Comparison of ENCODE assay signal across 16 mouse cellular contexts in the genomic region with DNA sequence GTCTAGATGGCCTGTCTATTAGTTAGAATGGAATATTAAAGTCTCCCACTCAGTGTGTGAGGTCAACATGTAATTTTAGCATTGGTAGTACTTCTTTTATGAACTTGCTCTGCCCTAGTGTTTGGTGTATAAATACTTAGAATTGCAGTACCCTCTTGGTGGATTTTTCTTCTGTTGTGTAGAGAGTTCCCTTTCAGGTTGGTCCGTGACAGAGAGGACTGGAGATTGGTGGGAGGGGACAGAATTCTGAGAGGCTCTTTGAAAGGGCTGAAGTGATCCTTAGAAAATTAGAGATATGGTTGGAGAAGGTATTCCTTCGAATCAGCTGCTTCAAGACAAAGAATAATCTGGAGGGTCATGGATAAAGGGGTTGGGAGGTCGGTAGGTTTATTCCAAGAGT.
"Had no signal": no experiment of that assay in that cellular context is flagged by ENCODE, and none has a peak within 500 bp of the region (broad histone marks: within the 10 kb centered on the region; RNA-seq: fewer than 3 reads in every experiment).

No protein-coding gene starts in this region.

- H3K4me2 ChIP-seq: neural tube, embryonic 13.5 days; neural tube, embryonic 15.5 days; stomach, embryonic 15.5 days had no signal

- H3K9me3 ChIP-seq: neural tube, embryonic 13.5 days; neural tube, embryonic 15.5 days; stomach, embryonic 15.5 days had no signal

- H3K27ac ChIP-seq: neural tube, embryonic 13.5 days; neural tube, embryonic 15.5 days; stomach, embryonic 15.5 days; stomach, postnatal 0 days had no signal

- H3K4me3 ChIP-seq: neural tube, embryonic 13.5 days; neural tube, embryonic 15.5 days; stomach, embryonic 15.5 days had no signal

- H3K9ac ChIP-seq: neural tube, embryonic 13.5 days; neural tube, embryonic 15.5 days; stomach, embryonic 15.5 days had no signal

- H3K36me3 ChIP-seq: neural tube, embryonic 13.5 days; neural tube, embryonic 15.5 days; stomach, embryonic 15.5 days had no signal

- H3K27me3 ChIP-seq: neural tube, embryonic 13.5 days; neural tube, embryonic 15.5 days; stomach, embryonic 15.5 days had no signal

- H3K4me1 ChIP-seq: neural tube, embryonic 13.5 days; neural tube, embryonic 15.5 days; stomach, embryonic 15.5 days had no signal

- DNase-seq: retina, postnatal 1 day; right cerebral cortex, adult 18-20 months; right cerebral cortex, postnatal 14 days; right cerebral cortex, postnatal 25 days; right cerebral cortex, postnatal 4 days; spleen, adult 18-20 months; thymus, adult 18-20 months; thymus, adult 2 months; thymus, postnatal 14 days; thymus, postnatal 25 days; thymus, postnatal 36 days; thymus, postnatal 4 days had no signal
